Mouse (Mus musculus): Measurements from ENCODE around the gene Chmp4b. TPM values are rescaled to one million over a fixed set of nuclear protein-coding genes. Genes with fewer than 3 reads are reported as not detected.

Gene Chmp4b
- polyA plus RNA-seq, 1 experiment from 2014 or later = 11.9 TPM

DNA sequence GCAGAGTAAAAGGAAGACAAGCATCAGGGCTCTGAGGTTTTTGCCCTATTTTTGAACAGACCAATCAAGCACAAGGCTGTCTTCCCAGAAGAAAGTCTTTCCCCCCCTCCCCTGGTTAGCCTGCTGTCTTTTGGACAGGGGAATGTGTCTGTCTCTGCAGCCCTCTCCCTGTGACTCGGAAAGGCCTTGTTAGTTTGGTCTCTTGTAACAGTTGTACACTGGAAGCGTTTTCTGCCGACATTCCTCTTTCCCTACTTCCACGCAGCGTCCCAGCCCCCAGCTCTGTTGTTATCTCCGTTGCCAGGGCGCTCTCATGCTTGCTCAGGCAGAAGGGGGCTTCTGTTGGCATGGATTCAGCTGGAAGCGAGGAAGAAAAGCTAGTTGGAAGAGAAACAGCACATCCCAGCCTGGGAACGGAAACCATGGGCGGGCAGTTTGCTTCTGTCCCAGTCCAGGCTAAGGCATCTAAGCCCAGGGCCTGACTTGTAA, 26.2 kb downstream of the Chmp4b start:
- Histone ChIP-seq H3K27me3 (ENCODE audit: insufficient read depth, low read length) (no peaks in the 10 kb centered on the region), H3K4me1 (ENCODE audit: insufficient read depth) (peaks cover 14% of the 10 kb centered on the region), H3K9me3 (ENCODE audit: low read length) (no peaks in the 10 kb centered on the region), H3K9ac (replicated peaks) (peak overlapping the region; percentile 3; the same call in 1 of the 2 replicates), H3K27ac (ENCODE audit: low read depth) (peak overlapping the region; percentile 59), H3K36me3 (replicated peaks; ENCODE audit: insufficient read depth, low read length) (peaks cover 4% of the 10 kb centered on the region; the same call in 1 of the 2 replicates), H3K4me3 (ENCODE audit: low read depth, low read length) (0 out of 2 replicates have a peak overlapping the region, but pooled peaks have one; percentile 1), H3K4me2 (ENCODE audit: low read depth, low read length) (peak overlapping the region; percentile 44)
- DNase-seq (peak; percentile 37), ATAC-seq (peak; percentile 14)
- WGBS (ENCODE audit: insufficient replicate concordance) = 62% methylated on average over 10 of the region's 10 CpGs
- TF ChIP-seq CTCF (IDR thresholded peaks at IDR 0.05; ENCODE audit: low read depth) (no peak), EP300 (IDR thresholded peaks at IDR 0.05; ENCODE audit: low read depth) (no peak)

GRCm38 (mm10) chr2:154678995-154679394, 27.5 kb downstream of the Chmp4b start:
- TF ChIP-seq CTCF (IDR thresholded peaks at IDR 0.05; ENCODE audit: low read depth) (no peak), EP300 (IDR thresholded peaks at IDR 0.05; ENCODE audit: low read depth) (no peak)
- DNase-seq (no peak), ATAC-seq (no peak)
- H3K27me3 ChIP-seq (ENCODE audit: insufficient read depth, low read length) = no peaks in the 10 kb centered on the region
- no peak overlapping the region for H3K27ac ChIP-seq (ENCODE audit: low read depth)
- H3K9ac ChIP-seq (replicated peaks) = no peak overlapping the region
- WGBS (ENCODE audit: insufficient replicate concordance) = 61% methylated on average over 3 of the region's 3 CpGs
- peaks cover 4% of the 10 kb centered on the region; the same call in 1 of the 2 replicates for H3K36me3 ChIP-seq (replicated peaks; ENCODE audit: insufficient read depth, low read length)
- H3K4me2 ChIP-seq (ENCODE audit: low read depth, low read length) = no peak overlapping the region
- H3K9me3 ChIP-seq (ENCODE audit: low read length) = no peaks in the 10 kb centered on the region
- no peak overlapping the region for H3K4me3 ChIP-seq (ENCODE audit: low read depth, low read length)
- H3K4me1 ChIP-seq (ENCODE audit: insufficient read depth) = peaks cover 14% of the 10 kb centered on the region

GRCm38 (mm10) chr2:154680337-154680736, 28.8 kb downstream of the Chmp4b start:
- no peak for ATAC-seq
- peaks cover 4% of the 10 kb centered on the region; the same call in 1 of the 2 replicates for H3K36me3 ChIP-seq (replicated peaks; ENCODE audit: insufficient read depth, low read length)
- H3K27me3 ChIP-seq (ENCODE audit: insufficient read depth, low read length) = no peaks in the 10 kb centered on the region
- no peak overlapping the region for H3K4me3 ChIP-seq (ENCODE audit: low read depth, low read length)
- no peak overlapping the region for H3K4me2 ChIP-seq (ENCODE audit: low read depth, low read length)
- H3K9me3 ChIP-seq (ENCODE audit: low read length) = no peaks in the 10 kb centered on the region
- DNase-seq = no peak
- TF ChIP-seq EP300 (IDR thresholded peaks at IDR 0.05; ENCODE audit: low read depth) = no peak
- TF ChIP-seq CTCF (IDR thresholded peaks at IDR 0.05; ENCODE audit: low read depth) = no peak
- WGBS (ENCODE audit: insufficient replicate concordance) = 67% methylated on average over 2 of the region's 2 CpGs
- no peak overlapping the region for H3K27ac ChIP-seq (ENCODE audit: low read depth)
- H3K9ac ChIP-seq (replicated peaks) = no peak overlapping the region
- peaks cover 17% of the 10 kb centered on the region for H3K4me1 ChIP-seq (ENCODE audit: insufficient read depth)

GRCm38 (mm10) chr2:154680941-154681340, 29.4 kb downstream of the Chmp4b start:
- no peaks in the 10 kb centered on the region for H3K27me3 ChIP-seq (ENCODE audit: insufficient read depth, low read length)
- H3K4me1 ChIP-seq (ENCODE audit: insufficient read depth) = peaks cover 19% of the 10 kb centered on the region
- H3K4me2 ChIP-seq (ENCODE audit: low read depth, low read length) = no peak overlapping the region
- no peak overlapping the region for H3K9ac ChIP-seq (replicated peaks)
- no peak overlapping the region for H3K4me3 ChIP-seq (ENCODE audit: low read depth, low read length)
- no peak for ATAC-seq
- TF ChIP-seq EP300 (IDR thresholded peaks at IDR 0.05; ENCODE audit: low read depth) (no peak), CTCF (IDR thresholded peaks at IDR 0.05; ENCODE audit: low read depth) (no peak)
- H3K27ac ChIP-seq (ENCODE audit: low read depth) = no peak overlapping the region
- no peaks in the 10 kb centered on the region for H3K9me3 ChIP-seq (ENCODE audit: low read length)
- no peak for DNase-seq
- H3K36me3 ChIP-seq (replicated peaks; ENCODE audit: insufficient read depth, low read length) = 0 out of 2 replicates have a peak, but pooled peaks cover 4% of the 10 kb centered on the region
- 88% methylated on average over 6 of the region's 6 CpGs for WGBS (ENCODE audit: insufficient replicate concordance)

GRCm38 (mm10) chr2:154682712-154683111, 31.2 kb downstream of the Chmp4b start:
- no peak overlapping the region for H3K4me3 ChIP-seq (ENCODE audit: low read depth, low read length)
- no peak for TF ChIP-seq EP300 (IDR thresholded peaks at IDR 0.05; ENCODE audit: low read depth)
- TF ChIP-seq CTCF (IDR thresholded peaks at IDR 0.05; ENCODE audit: low read depth) = no peak
- H3K27ac ChIP-seq (ENCODE audit: low read depth) = no peak overlapping the region
- no peaks in the 10 kb centered on the region for H3K9me3 ChIP-seq (ENCODE audit: low read length)
- no peak for ATAC-seq
- no peak overlapping the region for H3K4me2 ChIP-seq (ENCODE audit: low read depth, low read length)
- H3K9ac ChIP-seq (replicated peaks) = no peak overlapping the region
- no peak for DNase-seq
- H3K27me3 ChIP-seq (ENCODE audit: insufficient read depth, low read length) = no peaks in the 10 kb centered on the region
- 87% methylated on average over 1 of the region's 1 CpGs for WGBS (ENCODE audit: insufficient replicate concordance)
- peaks cover 18% of the 10 kb centered on the region for H3K4me1 ChIP-seq (ENCODE audit: insufficient read depth)
- H3K36me3 ChIP-seq (replicated peaks; ENCODE audit: insufficient read depth, low read length) = peaks cover 7% of the 10 kb centered on the region; the same call in 1 of the 2 replicates

- DNase-seq (no peak), ATAC-seq (no peak)
- no peaks in the 10 kb centered on the region for H3K27me3 ChIP-seq (ENCODE audit: insufficient read depth, low read length)
- H3K9ac ChIP-seq (replicated peaks) = no peak overlapping the region
- peaks cover 13% of the 10 kb centered on the region for H3K36me3 ChIP-seq (replicated peaks; ENCODE audit: insufficient read depth, low read length)
- WGBS (ENCODE audit: insufficient replicate concordance) = 87% methylated on average over 7 of the region's 7 CpGs
- no peak overlapping the region for H3K4me2 ChIP-seq (ENCODE audit: low read depth, low read length)
- no peak overlapping the region for H3K27ac ChIP-seq (ENCODE audit: low read depth)
- H3K4me1 ChIP-seq (ENCODE audit: insufficient read depth) = peaks cover 15% of the 10 kb centered on the region
- H3K4me3 ChIP-seq (ENCODE audit: low read depth, low read length) = no peak overlapping the region
- TF ChIP-seq EP300 (IDR thresholded peaks at IDR 0.05; ENCODE audit: low read depth) (no peak), CTCF (IDR thresholded peaks at IDR 0.05; ENCODE audit: low read depth) (0 out of 2 replicates have a peak, but pooled peaks have one; percentile 9)
- no peaks in the 10 kb centered on the region for H3K9me3 ChIP-seq (ENCODE audit: low read length)
Observed at GRCm38 (mm10) chr2:154684901-154685470, 33.5 kb downstream of the Chmp4b start.

All from liver, postnatal 0 days (tissue).